Mouse (Mus musculus) left cerebral cortex, postnatal 36 days (tissue): ENCODE measurements around the gene Rd3. TPM values are rescaled to one million over a fixed set of nuclear protein-coding genes. Genes with fewer than 3 reads are reported as not detected.

ENCODE experiments used
- DNase-seq, 2 experiments: peaks; one replicate each; pipeline ENCODE4 v3.0.0; 2021 to 2022; ENCODE audit warnings: low spot score in 2 of 2, mixed read lengths in 1 of 2
- intact Hi-C: fragments of 180-260 bp; cut with DNase I; formaldehyde crosslinking; loops from one replicate; pipeline ENCODE4 v1.15.1; 2025
- total RNA-seq, 2 experiments: library from RNA; stranded (reverse); gene quantifications; 2 replicates each; pipeline ENCODE4 v1.2.3; 2021

The Rd3 gene
- total RNA-seq, 2 experiments from 2014 or later = 0.37 to 0.43 TPM

DNA sequence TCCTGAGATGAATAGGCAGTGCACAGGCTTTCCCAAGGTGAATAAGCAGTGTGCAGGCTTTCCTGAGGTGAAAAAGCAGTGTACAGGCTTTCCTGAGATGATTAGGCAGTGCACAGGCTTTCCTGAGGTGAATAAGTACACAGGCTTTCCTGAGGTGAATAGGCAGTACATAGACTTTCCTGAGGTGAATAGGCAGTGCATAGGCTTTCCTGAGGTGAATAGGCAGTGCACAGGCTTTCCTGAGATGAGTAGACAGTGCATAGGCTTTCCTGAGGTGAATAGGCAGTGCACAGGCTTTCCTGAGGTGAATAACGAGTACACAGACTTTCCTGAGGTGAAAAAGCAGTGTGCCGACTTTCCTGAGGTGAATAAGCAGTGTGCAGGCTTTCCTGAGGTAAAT is 16.2 kb upstream of the Rd3 start:
- DNase-seq = no peak
- intact Hi-C loops = no loop called here

DNA sequence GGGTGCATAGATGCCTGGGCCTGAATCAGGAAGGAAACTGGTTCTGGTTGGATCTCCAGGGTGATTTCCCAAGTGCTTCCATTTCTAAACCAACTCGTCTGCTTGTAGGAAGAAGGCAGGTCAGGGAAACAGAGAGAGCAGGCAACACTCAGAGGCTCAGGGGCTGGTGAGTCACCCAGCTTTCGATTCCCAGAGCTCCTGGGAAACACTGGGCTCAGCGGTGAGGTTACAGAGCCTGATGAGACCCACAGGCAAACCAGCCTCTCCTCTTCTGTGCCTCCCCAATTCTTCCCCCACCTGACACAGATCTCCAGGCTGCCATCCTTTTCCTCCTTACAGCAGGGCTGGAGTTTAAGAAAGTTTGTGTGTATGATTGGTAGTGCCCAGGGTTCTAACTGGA is 13.8 kb upstream of the Rd3 start:
- intact Hi-C loops = no loop called here
- DNase-seq = no peak

DNA sequence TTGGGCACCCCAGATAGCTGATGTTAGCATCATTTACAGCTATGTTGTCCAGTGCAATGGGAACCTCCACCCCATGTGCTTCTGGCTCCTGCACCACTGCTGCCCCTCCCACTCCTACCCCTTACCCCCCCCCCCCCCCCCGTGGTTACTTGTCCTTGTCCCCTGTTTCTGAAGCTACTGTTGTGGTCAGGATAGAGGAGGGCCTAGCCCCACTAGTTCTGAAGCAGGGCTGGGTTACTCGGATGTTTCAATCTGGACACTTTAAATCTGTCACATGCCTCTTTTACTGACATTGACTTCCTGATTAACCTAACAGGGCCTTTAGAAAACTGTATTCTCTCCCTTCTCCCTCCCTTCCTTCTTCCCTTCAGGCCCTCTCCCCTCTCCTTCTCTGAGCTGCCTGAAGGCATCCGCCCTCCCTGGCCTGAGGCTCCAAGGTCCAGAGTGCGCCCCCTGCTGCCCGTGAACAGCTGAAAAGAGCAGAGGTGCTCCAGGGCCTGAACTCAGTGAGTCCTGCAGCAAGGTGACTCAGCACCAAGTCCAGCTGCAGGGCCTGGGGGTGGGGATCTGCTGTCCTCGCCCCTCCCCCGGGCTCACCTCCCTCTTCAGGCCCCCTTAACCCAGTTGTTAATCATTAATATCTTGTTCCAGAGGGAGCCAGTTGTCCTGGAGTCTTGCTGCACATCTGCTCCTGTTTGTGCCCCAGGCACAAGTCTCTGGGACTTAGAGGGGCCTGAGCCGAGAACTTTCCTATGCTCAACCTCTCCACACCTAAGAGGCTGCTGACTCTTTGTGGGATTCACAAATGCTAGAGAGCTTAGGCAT is 13.0 kb upstream of the Rd3 start:
- intact Hi-C loops = loop anchor here (1.0 kb wide), 1 partner anchor 129 kb away; no protein-coding TSS in a partner anchor
- peak; percentile 64 to 73 for DNase-seq

DNA sequence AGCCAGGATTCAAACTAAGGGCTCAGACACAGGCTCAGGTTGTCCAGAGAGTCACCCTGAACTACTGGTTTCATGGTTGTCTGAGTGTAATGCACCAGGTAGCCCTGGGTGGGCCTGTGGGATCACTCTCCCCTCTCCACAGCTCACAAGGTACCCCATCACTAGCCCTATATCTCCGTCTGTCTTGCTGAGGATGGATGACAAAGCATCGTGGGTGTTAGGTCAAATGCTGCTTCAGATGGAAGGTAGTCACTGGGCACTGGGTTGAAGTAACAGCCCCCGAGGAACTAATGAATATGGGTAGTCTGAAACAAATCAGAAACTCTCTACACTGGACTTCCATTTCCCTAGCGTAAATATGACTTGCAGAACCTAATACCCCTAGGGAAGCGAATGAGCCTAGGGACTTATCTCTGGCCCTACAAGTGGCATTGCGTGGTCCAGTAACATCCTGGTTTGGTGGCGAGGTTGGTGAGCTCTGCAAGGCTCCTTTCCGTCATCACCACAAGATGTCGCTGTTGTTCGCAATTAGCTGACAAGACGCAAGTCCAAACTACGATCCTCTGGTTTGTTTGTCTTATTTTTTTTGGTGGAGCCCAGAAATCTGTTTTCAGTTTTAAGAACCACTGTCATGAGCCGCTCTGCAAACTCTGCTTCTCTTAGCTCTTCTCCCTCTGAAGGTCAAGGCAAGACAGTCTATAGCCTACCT is 12.2 kb upstream of the Rd3 start:
- DNase-seq = peak; percentile 72 to 76
- intact Hi-C loops = loop anchor here (1.0 kb wide), 2 partner anchors 128 to 130 kb away; no protein-coding TSS in a partner anchor

DNA sequence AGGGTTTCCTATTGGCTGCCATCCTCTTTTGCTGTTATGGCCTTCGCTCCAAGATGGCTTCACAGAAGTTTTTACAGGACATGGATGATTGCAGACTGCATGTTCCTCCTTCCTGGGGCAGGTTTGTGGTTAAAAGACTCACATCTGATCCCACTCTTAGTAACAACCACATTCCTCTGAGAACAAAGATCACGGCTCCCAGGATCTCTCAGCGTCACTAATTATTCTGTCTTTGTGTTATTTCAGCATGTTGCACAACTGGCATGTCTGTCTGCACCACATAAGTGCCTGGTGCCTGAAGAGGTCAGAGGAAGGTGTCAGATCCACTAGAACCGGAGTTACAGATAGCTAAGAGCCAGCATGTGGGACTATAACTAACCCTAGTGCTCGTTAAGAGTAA is 7.2 kb upstream of the Rd3 start:
- DNase-seq = no peak
- intact Hi-C loops = no loop called here

DNA sequence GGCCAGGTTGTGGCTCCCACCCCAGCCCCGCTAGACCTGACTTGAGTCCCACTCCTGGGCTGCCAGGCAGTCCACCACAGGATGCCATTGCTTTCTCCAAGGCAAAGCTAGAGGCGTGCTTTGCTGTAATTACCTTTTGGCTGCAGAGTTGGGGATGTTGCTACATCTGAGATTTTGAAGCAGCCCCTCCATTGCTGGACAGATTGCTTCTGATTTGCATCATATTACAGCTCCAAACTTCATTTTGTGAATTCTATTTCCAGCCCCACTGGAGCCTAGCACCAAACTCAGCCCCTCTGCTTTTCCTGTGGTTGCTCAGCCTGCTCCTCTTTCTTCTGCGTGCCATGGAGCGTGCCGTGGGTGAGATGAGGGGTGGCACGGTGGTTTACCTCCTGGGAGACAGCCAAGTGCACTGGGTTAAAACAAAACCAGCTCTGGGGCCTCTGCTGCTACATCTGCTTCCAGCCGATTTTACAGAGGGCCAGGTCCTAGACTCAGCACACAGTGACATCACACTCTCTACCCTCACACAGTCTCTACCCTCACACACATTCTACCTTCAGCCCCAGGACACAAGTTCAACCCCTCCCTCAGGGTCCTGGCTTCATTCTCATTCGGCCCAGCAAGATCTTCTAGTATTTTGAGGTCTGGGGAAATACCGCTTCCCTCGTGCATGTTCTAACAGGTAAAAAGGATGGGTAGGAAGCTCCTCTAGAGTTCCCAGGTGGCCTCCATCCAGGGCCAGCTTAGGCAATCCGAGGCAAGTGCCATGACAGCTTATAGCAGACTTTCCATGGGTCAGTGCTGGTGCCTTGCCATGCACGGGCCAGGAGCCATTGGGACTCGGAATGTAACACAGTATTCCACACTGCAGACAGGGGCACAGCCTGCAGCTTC is 2.4 kb upstream of the Rd3 start:
- intact Hi-C loops = no loop called here
- no peak for DNase-seq

DNA sequence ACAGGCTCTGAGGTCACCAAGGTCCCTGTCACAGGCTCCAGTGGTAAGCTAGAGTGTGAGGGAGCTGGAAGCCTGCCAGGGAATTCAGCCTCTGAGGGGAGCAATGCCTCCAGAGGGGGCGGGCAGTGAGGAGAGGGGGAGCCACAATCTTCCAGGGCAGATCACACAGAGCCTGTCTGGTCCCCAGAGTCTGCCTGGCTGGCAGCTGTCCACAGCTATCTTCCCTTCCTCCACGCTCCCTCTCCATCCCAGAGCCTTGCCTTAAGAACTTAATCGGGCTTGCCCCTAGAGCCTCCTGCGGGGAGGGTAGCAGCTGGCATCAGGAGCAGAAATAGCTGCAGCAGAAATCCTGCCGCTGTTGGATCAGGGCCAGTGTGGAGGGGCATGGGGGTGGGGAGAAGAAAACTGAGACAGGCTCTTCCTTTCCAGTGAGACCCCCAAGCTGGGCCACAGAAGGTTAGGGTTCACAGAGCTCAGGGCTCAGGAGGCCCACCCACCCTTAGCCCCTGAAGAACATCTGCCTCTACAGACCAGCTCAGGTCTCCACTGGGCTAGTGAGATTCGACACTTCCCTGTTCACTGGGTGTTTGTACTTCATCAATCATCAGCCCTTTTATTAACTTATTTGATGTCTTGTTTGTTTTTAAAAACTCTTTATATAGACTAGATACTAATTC is 4.4 kb downstream of the Rd3 start:
- no peak for DNase-seq
- intact Hi-C loops = no loop called here

DNA sequence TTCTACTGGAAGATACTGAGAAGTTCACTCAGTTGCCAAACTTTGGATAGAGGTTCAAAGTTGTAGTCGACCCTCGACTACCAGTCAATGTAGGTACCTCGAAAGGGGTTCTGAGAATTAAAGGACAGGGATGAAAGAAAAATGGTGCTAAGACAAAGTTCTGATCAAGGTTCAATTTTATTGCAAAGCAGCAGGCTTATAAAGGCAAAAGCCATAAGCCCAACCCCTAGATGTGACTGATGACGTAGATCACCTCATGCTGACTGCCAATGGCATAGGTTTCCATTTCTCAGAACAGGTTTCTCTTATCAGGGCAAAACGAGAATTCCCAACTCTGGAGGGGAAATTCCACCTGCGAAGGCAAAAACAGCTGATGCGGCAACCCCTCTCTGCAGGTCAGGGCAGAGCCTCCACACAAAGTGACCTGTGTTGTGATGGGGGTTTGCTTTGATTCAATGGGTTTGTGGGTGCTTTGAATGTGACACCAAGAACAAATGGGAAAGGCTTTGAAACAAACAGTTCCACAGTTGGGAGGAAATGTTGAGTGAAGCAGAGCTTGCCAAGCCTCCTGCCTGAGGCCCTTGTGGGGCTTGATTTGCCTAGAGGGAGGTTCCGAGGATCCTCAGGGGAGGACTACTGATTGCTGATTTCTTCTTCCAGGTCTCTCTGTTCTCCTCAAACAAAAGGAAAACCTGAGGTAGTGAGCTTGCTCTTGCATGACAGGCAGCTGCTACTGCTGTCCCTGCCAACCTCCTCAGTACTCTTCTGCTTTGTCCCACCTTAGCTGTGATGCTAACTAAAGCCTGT is 9.7 kb downstream of the Rd3 start:
- DNase-seq = no peak
- intact Hi-C loops = no loop called here

DNA sequence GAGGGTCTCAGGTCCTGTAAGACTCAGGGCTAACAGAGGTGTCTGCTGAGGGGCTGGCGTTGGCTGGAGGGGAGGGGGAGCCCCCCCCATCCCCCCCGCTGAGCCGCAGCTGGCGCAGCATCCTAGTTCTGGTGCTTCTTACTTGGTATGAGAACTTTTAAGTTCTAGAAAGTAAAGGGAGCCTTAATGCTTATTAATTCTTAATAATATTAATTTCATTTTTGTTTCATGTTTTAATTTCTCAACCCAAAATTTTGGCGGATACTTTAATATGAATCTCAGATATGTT is 10.3 kb downstream of the Rd3 start:
- DNase-seq = no peak
- intact Hi-C loops = no loop called here

DNA sequence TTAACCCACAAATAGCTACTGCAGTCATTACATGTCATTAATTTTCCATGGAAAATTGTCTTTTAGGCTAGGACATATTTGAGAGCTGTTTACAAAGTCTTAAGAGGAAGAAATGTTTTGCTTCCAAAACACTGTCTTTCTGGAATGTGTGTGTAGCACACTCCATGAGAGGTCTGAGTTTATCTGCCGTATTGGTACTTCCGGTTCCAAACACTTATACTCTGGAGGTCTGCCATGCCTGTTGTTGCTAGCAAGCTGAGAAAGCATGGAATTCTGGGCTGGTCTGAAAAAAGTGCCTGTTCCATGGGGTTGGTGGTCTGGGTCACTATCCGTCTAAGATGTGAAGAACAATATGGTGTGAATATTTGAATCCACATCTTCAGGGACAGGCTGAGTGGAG is 11.5 kb downstream of the Rd3 start:
- intact Hi-C loops = no loop called here
- no peak for DNase-seq

DNA sequence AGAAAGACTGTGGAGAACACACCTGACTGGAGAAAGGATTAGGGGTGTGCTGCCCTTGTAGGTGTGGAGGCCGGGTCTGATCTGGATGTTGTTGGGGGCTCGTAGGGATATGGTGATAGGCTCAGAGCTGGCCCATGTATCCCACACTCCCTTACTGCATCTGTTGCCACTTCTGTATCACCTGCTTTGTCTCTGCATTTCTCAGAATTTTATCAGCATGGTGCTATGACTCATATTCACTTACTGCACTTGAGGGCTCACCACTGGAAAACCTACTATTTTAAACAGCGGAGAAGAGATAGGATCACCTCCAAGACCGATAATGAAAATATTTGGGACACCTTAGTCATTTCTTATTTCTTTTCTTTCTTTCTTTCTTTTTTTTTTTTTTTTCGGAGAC is 11.9 kb downstream of the Rd3 start:
- intact Hi-C loops = no loop called here
- no peak for DNase-seq

DNA sequence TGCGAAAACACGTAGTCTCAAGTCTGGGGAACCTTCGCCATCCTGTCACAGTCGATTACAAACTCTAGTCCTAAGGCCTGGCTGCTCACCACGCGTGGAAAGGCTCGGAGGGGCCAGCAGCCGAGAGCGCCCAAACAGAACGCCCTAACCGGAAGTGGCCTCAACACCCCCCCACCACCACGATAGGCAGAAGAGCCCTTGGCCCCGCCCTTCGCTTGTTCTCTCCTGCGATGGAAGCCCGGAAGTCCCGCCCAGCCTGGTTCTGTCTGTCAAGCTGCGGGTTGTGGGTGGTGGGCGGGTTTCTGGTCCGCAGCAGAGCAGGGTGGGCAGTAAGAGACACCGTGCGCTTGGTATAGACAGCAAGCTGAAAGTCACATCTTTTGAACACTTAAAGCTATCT is 12.8 kb downstream of the Rd3 start:
- intact Hi-C loops = no loop called here
- DNase-seq = peak; percentile 94

DNA sequence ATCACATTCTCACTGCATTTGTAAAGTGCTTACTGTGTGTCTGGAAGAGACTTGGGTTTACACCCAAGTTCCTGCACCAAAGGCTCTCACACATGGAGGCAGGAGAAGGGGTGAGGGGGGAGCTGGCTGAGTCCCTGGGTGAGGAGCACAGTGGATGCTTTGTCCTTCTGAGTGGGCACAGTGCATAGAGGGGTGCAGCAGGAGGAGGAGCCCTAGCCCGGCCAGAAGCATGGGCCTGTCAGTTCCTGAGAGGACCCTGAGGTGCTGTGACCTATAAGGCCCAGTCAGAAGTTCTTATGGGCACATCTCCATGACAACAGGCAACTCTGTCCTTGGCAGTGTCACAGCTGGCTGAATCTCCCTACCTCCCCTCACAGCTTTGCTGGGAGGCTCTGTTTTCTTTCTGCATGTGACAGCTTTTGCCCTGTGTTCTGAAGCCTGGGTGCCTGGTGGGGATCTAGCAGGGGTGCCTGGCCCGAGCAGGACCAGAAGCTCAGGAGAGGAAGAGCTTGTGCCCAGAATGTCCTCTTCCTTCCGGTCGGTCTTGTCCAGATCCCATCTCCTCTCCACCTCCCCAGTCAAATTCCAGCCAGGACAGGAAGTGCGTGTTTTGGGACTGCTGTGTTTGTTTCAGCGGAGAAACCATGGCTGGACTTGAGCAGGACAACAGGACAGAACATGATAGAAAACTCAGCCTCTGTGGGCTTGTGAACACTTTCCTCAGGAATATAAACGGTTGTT is 15.0 kb downstream of the Rd3 start:
- intact Hi-C loops = no loop called here
- no peak for DNase-seq

DNA sequence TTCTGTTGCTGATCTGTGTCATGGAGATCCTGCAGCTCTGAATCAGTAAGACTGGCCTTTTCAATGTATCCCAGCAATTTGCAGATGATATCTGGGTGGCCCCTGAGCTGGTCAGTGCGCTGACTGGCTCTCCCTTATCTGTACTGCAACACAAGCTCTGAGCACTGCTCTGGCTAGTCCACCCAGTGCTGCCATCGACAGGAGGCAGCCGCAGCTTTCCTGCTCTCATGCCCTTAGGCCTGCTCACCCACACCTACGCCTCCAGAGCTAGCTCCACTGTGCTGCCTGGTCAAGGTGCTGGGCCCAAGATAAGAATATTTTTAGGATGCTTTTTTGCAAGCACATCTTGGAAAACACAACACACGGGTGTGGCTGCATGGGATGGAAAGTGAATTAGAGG is 17.3 kb downstream of the Rd3 start:
- intact Hi-C loops = no loop called here
- no peak for DNase-seq

DNA sequence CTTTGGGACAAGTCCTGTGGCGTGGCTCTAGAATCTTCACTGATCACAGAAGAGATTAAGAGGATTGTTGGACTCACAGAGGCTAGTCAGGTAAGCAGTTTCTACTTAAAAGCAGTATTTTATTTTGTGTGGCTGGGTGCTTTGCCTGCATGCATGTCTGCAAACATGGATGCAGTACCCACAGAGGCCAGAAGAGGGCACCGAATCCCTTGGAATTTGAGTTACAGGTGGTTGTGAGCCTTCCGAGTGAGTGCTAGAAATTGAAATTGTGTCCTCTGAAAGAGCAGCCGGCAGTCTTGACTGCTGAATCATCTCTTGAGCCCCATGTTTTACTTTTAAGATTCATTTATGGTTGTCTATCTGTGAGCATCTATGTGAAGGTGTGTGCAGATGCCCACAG is 18.3 kb downstream of the Rd3 start:
- no peak for DNase-seq
- intact Hi-C loops = no loop called here

DNA sequence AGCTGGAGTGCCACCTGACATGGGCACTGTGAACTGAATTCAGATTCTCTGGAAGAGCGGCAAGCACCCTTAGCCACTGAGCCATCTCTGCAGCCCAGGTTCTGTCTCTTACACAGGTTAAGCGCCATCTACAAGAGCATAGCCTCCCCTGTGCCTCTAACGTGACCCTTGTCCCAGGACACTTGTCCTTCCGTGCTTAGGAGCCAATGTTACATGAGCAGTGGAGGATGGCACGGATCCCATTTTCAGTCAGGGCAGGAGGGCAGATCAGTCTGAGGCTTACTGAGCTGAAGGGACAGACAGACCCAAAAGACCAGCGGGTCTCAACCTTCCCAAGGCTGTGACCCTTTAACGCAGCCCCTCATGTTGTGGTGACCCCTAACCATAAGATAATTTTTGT is 18.7 kb downstream of the Rd3 start:
- intact Hi-C loops = no loop called here
- DNase-seq = no peak

DNA sequence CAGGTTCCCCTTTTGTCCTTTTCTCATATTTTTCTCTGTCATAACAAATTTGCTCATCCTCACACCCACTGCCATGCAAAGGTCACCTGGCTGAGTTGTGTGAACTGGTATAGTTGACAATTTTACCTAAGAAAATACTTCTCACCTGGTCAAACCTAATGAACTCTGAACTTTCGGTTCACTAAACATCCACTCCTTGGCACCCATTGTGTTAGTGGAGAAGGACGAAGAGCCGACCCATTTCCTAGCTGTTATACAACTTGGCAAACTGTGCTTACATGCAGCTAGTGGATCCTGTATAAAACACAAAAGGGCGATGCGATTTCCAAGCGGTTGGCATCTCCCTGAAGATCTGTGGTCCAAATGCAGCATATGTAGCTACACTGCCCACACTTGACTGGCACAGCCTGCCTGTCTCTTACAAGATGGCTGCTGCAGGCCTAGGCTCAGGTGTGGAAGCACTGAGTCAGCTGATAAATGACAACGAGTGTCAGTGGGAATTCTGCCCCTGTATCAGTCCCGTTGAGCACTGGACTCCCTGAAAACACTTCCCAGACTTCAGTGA is 19.5 kb downstream of the Rd3 start:
- intact Hi-C loops = no loop called here

DNA sequence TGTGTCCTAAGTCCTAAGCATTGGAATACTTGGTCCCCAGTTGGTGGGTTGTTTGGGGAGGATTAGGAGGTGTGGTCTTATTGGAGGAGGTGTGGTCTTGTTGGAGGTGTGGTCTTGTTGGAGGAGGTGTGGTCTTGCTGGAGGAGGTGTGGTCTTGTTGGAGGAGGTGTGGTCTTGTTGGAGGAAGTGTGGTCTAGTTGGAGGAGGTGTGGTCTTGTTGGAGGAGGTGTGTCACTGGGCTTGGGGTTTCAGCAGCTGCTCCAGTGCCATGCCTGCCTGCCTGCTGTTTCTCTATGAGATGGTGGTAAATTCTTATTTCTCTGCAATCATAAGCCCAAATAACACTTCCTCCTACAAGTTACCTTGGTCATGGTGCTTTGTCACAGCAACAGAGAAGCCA is 21.9 kb downstream of the Rd3 start:
- DNase-seq = no peak
- intact Hi-C loops = no loop called here

More for the DNA sequence above, 19.5 kb downstream of the Rd3 start:
- DNase-seq = no peak
